Mouse (Mus musculus): ENCODE measurements around the gene Mc3r.

Gene Mc3r

GRCm38 (mm10) chr2:172299126-172299921 lies 51.0 kb downstream of the Mc3r start:
- peak; percentile 51 for DNase-seq (ENCODE audit: low spot score)

Measured in embryo, embryonic 10.5 days (tissue).